13 mouse cellular contexts compared by ENCODE assay signal in genomic region chr7:127561340-127561858, GRCm38 (mm10). TPM values are rescaled to one million over a fixed set of nuclear protein-coding genes. Genes with fewer than 3 reads are reported as not detected.
DNase-seq lines count a peak whose midpoint lies in the region; ATAC-seq lines count a peak whose summit lies in the region.
"Had no signal": no experiment of that assay in that cellular context is flagged by ENCODE, and none has a peak within 500 bp of the region (broad histone marks: within the 10 kb centered on the region; RNA-seq: fewer than 3 reads in every experiment).

Gene Tmem265, plus strand, starts transcription at chr7:127561390.

- no peak for ATAC-seq in kidney, embryonic 16.5 days (ENCODE audit: low FRiP score, low TSS enrichment)
- no peak for ATAC-seq in CD4-positive, CD25-positive, alpha-beta regulatory T cell, adult 4 months
- no peak for ATAC-seq in megakaryocyte progenitor cell, adult 5-6 weeks (replicated peaks; ENCODE audit: poor library complexity)

- H3K27me3 ChIP-seq in kidney, embryonic 16.5 days (ENCODE audit: insufficient read depth, low read length) = no peaks in the 10 kb centered on the region
- H3K27me3 ChIP-seq: midbrain, embryonic 12.5 days had no signal

- H3K4me2 ChIP-seq in kidney, embryonic 16.5 days (replicated peaks; ENCODE audit: low read depth, low read length) = no peak within 1 kb of the TSS
- H3K4me2 ChIP-seq: midbrain, embryonic 12.5 days had no signal

- H3K27ac ChIP-seq in kidney, embryonic 16.5 days (ENCODE audit: low read length) = no peak within 1 kb of the TSS
- H3K27ac ChIP-seq: midbrain, embryonic 12.5 days had no signal

- intact Hi-C loops in left cerebral cortex, postnatal 4 days (cut with DNase I) = no loop called here

- DNase-seq in cerebellum, adult 18-20 months = peak; percentile 26 to 36
- no peak for DNase-seq in cerebellum, adult 8-10 months
- no peak for DNase-seq in kidney, adult 18-20 months
- peak; percentile 61 for DNase-seq in fat pad, adult 2 months (ENCODE audit: extremely low read depth, low read depth, low spot score)
- DNase-seq in left cerebral cortex, postnatal 4 days = no peak
- DNase-seq: adrenal gland, postnatal 36 days; cerebellum, adult 9-10 months; heart, postnatal 10 days; right cerebral cortex, postnatal 4 days had no signal

- H3K9ac ChIP-seq in kidney, embryonic 16.5 days (replicated peaks; ENCODE audit: low read length) = no peak within 1 kb of the TSS
- H3K9ac ChIP-seq: midbrain, embryonic 12.5 days had no signal

- no peaks in the 10 kb centered on the region for H3K9me3 ChIP-seq in kidney, embryonic 16.5 days (ENCODE audit: low read length)
- H3K9me3 ChIP-seq: midbrain, embryonic 12.5 days had no signal

- H3K36me3 ChIP-seq in kidney, embryonic 16.5 days (ENCODE audit: insufficient read depth, low read length) = peaks cover 66% of the 10 kb centered on the region

- no peaks in the 10 kb centered on the region for H3K4me1 ChIP-seq in kidney, embryonic 16.5 days (ENCODE audit: insufficient read depth, low read length)
- H3K4me1 ChIP-seq: midbrain, embryonic 12.5 days had no signal

- WGBS in kidney, embryonic 16.5 days = 84% methylated on average over 5 of the region's 5 CpGs

- no peak within 1 kb of the TSS for H3K4me3 ChIP-seq in kidney, embryonic 16.5 days (ENCODE audit: low read length)
- H3K4me3 ChIP-seq: midbrain, embryonic 12.5 days had no signal

RNA-seq across cellular contexts. Expression of gene Tmem265, which starts in this region (rescaled TPM):
- 10.5 and 10.6 TPM in 2 replicates for polyA plus RNA-seq in kidney, embryonic 16.5 days (2015; fragmentation: Nextera tagmentation; extraction: Ambion mirVana)
- 10 to 100 TPM; 39.7 to 91.0 TPM for polyA plus RNA-seq in CD4-positive, CD25-positive, alpha-beta regulatory T cell, adult 4 months (2017; shearing (Covaris generic))
- total RNA-seq in megakaryocyte progenitor cell, adult 5-6 weeks (2015) = 1.7 TPM in 1 of 2 replicates, not detected in the other
- 2.3 and 2.5 TPM in 2 replicates for total RNA-seq in megakaryocyte progenitor cell, adult 5-6 weeks (2017)
- total RNA-seq in left cerebral cortex, postnatal 4 days (2021) = 1 to 10 TPM; 6.9 to 9.3 TPM
- total RNA-seq: adrenal gland, postnatal 36 days; heart, postnatal 10 days had no signal

Comparison
In these comparisons a context has a peak if more than half of its experiments do, and no peak if none do; other contexts are left out.
1. DNase-seq: peak in cerebellum, adult 18-20 months (2 of 2) and fat pad, adult 2 months (single experiment); none in cerebellum, adult 8-10 months (single experiment), kidney, adult 18-20 months (single experiment) and left cerebral cortex, postnatal 4 days (single experiment).